11 mouse cellular contexts compared by ENCODE assay signal in genomic region chrX:6779006-6779405, GRCm38 (mm10). TPM values are rescaled to one million over a fixed set of nuclear protein-coding genes. Genes with fewer than 3 reads are reported as not detected.
DNase-seq lines count a peak whose midpoint lies in the region; ATAC-seq and TF ChIP-seq lines count a peak whose summit lies in the region.
"Not testable (repeated sequence)": the region's sequence is repeated elsewhere in the genome, so short reads cannot be mapped to it uniquely, and the experiment has no call there.
"Had no signal": no experiment of that assay in that cellular context is flagged by ENCODE, and none has a peak within 500 bp of the region (broad histone marks: within the 10 kb centered on the region; RNA-seq: fewer than 3 reads in every experiment).

Gene Dgkk (plus strand): TSS chrX:6779306.

- H3K9me3 ChIP-seq in forebrain, embryonic 11.5 days (ENCODE audit: control insufficient read depth, low read length); heart, embryonic 13.5 days; hindbrain, postnatal 0 days (ENCODE audit: low read length); limb, embryonic 10.5 days (replicated peaks); liver, embryonic 16.5 days (replicated peaks; ENCODE audit: control insufficient read depth, low read length); midbrain, embryonic 14.5 days (ENCODE audit: control insufficient read depth, low read length); stomach, embryonic 15.5 days: not testable (repeated sequence)

- peak within 1 kb of the TSS; percentile 21 for H3K4me3 ChIP-seq in forebrain, embryonic 11.5 days (ENCODE audit: low read depth, low read length)
- H3K4me3 ChIP-seq in heart, embryonic 13.5 days: peak within 1 kb of the TSS; percentile 47
- H3K4me3 ChIP-seq in hindbrain, postnatal 0 days (ENCODE audit: low read length): peak within 1 kb of the TSS; percentile 36
- peak within 1 kb of the TSS; percentile 48 for H3K4me3 ChIP-seq in limb, embryonic 10.5 days
- not testable (repeated sequence) for H3K4me3 ChIP-seq in liver, embryonic 16.5 days (ENCODE audit: low read depth, low read length)
- peak within 1 kb of the TSS; percentile 37 for H3K4me3 ChIP-seq in midbrain, embryonic 14.5 days (replicated peaks; ENCODE audit: low read depth, low read length)
- H3K4me3 ChIP-seq in stomach, embryonic 15.5 days (replicated peaks): peak within 1 kb of the TSS; percentile 29; the same call in 1 of the 2 replicates

- H3K27me3 ChIP-seq in forebrain, embryonic 11.5 days (ENCODE audit: control insufficient read depth, insufficient read depth, low read length); heart, embryonic 13.5 days (replicated peaks); hindbrain, postnatal 0 days (ENCODE audit: insufficient read depth, low read length); midbrain, embryonic 14.5 days (ENCODE audit: control insufficient read depth, insufficient read depth, low read length); stomach, embryonic 15.5 days (replicated peaks): not testable (repeated sequence)
- peaks cover 38% of the 10 kb centered on the region for H3K27me3 ChIP-seq in limb, embryonic 10.5 days (ENCODE audit: low read depth, poor library complexity, severe bottlenecking)
- peaks cover 13% of the 10 kb centered on the region for H3K27me3 ChIP-seq in liver, embryonic 16.5 days (ENCODE audit: control insufficient read depth, insufficient read depth, low read depth, low read length)

- H3K27ac ChIP-seq in forebrain, embryonic 11.5 days (ENCODE audit: low read depth, low read length); heart, embryonic 13.5 days (replicated peaks); hindbrain, postnatal 0 days; limb, embryonic 10.5 days; liver, embryonic 16.5 days (ENCODE audit: low read length); midbrain, embryonic 14.5 days (replicated peaks; ENCODE audit: low read depth, low read length); stomach, embryonic 15.5 days: not testable (repeated sequence)

- TF ChIP-seq CTCF in hindbrain, postnatal 0 days (IDR thresholded peaks at IDR 0.05; ENCODE audit: low read depth): not testable (repeated sequence)

- ATAC-seq in forebrain, embryonic 11.5 days (replicated peaks; ENCODE audit: low FRiP score); heart, embryonic 13.5 days (ENCODE audit: extremely low read depth, insufficient number of reproducible peaks, low FRiP score, low TSS enrichment); hindbrain, postnatal 0 days; liver, embryonic 16.5 days (ENCODE audit: low read depth); midbrain, embryonic 14.5 days (ENCODE audit: low FRiP score, low TSS enrichment); stomach, embryonic 15.5 days (ENCODE audit: insufficient read depth, low FRiP score, low read depth): not testable (repeated sequence)

- DNase-seq in adrenal gland, postnatal 4 days (ENCODE audit: low spot score in 2 of 2); forebrain, embryonic 11.5 days (ENCODE audit: low spot score); hindbrain, postnatal 0 days (ENCODE audit: low spot score); limb, embryonic 10.5 days (ENCODE audit: low spot score); midbrain, embryonic 14.5 days: not testable (repeated sequence)

- peak within 1 kb of the TSS; percentile 58 for H3K4me2 ChIP-seq in forebrain, embryonic 11.5 days (ENCODE audit: low read depth, low read length, severe bottlenecking)
- peak within 1 kb of the TSS; percentile 69 for H3K4me2 ChIP-seq in heart, embryonic 13.5 days
- H3K4me2 ChIP-seq in hindbrain, postnatal 0 days (ENCODE audit: low read depth, low read length): peak within 1 kb of the TSS; percentile 60
- 0 out of 2 replicates have a peak within 1 kb of the TSS, but pooled peaks have one; percentile 34 for H3K4me2 ChIP-seq in liver, embryonic 16.5 days (ENCODE audit: low read depth, low read length)
- H3K4me2 ChIP-seq in midbrain, embryonic 14.5 days (ENCODE audit: low read length): peak within 1 kb of the TSS; percentile 59
- peak within 1 kb of the TSS; percentile 55 for H3K4me2 ChIP-seq in stomach, embryonic 15.5 days

- H3K36me3 ChIP-seq in forebrain, embryonic 11.5 days (ENCODE audit: control insufficient read depth, insufficient read depth, low read length); heart, embryonic 13.5 days; hindbrain, postnatal 0 days (ENCODE audit: insufficient read depth, low read length); limb, embryonic 10.5 days; liver, embryonic 16.5 days (ENCODE audit: control insufficient read depth, insufficient read depth); midbrain, embryonic 14.5 days (ENCODE audit: control insufficient read depth, insufficient read depth, low read length); stomach, embryonic 15.5 days: not testable (repeated sequence)

- not testable (repeated sequence) for H3K9ac ChIP-seq in forebrain, embryonic 11.5 days (ENCODE audit: low read length); hindbrain, postnatal 0 days (replicated peaks; ENCODE audit: low read length); liver, embryonic 16.5 days (ENCODE audit: low read depth, low read length); midbrain, embryonic 14.5 days (replicated peaks; ENCODE audit: low read length); stomach, embryonic 15.5 days
- H3K9ac ChIP-seq in heart, embryonic 13.5 days: peak within 1 kb of the TSS; percentile 58

- not testable (repeated sequence) for H3K4me1 ChIP-seq in forebrain, embryonic 11.5 days (replicated peaks; ENCODE audit: control insufficient read depth, insufficient read depth, low read length); heart, embryonic 13.5 days; hindbrain, postnatal 0 days (ENCODE audit: insufficient read depth, low read length); limb, embryonic 10.5 days; liver, embryonic 16.5 days (ENCODE audit: control insufficient read depth, low read depth, low read length); midbrain, embryonic 14.5 days (ENCODE audit: control insufficient read depth, insufficient read depth, low read length); stomach, embryonic 15.5 days

- 30% methylated on average over 14 of the region's 30 CpGs for WGBS in forebrain, embryonic 11.5 days
- WGBS in heart, embryonic 13.5 days: 15% methylated on average over 25 of the region's 30 CpGs
- 51% methylated on average over 15 of the region's 30 CpGs for WGBS in hindbrain, postnatal 0 days
- 20% methylated on average over 24 of the region's 30 CpGs for WGBS in limb, embryonic 10.5 days
- 27% methylated on average over 16 of the region's 30 CpGs for WGBS in liver, embryonic 16.5 days (ENCODE audit: insufficient replicate concordance)
- 38% methylated on average over 21 of the region's 30 CpGs for WGBS in midbrain, embryonic 14.5 days
- WGBS in stomach, embryonic 15.5 days: 40% methylated on average over 17 of the region's 30 CpGs

RNA-seq across cellular contexts. Expression of gene Dgkk, which starts in this region (rescaled TPM):
- 10 to 100 TPM; 38.5 to 45.3 TPM for total RNA-seq in adrenal gland, postnatal 4 days (2021)
- polyA plus RNA-seq in forebrain, embryonic 11.5 days (2014; fragmentation: Nextera tagmentation; extraction: Ambion mirVana): 0.75 TPM in 2 replicates
- polyA plus RNA-seq in heart, embryonic 13.5 days (2015; fragmentation: Nextera tagmentation; extraction: Ambion mirVana): 4.4 TPM in 2 replicates
- total RNA-seq in hindbrain, postnatal 0 days (2014; rRNA removed): 7.2 and 7.6 TPM in 2 replicates
- polyA plus RNA-seq in hindbrain, postnatal 0 days (2015; fragmentation: Nextera tagmentation; extraction: Ambion mirVana): 3.3 and 3.4 TPM in 2 replicates
- 0.59 and 0.73 TPM in 2 replicates for polyA plus RNA-seq in limb, embryonic 10.5 days (2016; fragmentation: Nextera tagmentation; extraction: Ambion mirVana)
- polyA plus RNA-seq in liver, embryonic 16.5 days (2015; fragmentation: Nextera tagmentation; extraction: Ambion mirVana): 0.04 and 0.05 TPM in 2 replicates
- 2.1 TPM in 2 replicates for polyA plus RNA-seq in midbrain, embryonic 14.5 days (2014; fragmentation: Nextera tagmentation; extraction: Ambion mirVana)
- polyA plus RNA-seq in stomach, embryonic 15.5 days (2015; fragmentation: Nextera tagmentation; extraction: Ambion mirVana): 0.10 and 0.14 TPM in 2 replicates
- total RNA-seq: megakaryocyte-erythroid progenitor cell, adult 5-6 weeks had no signal
- polyA plus RNA-seq: C2C12; erythroblast, embryonic 14.5 days had no signal
